Mouse (Mus musculus) forebrain, postnatal 0 days (tissue): ENCODE results near the gene Slc2a9. TPM values are rescaled to one million over a fixed set of nuclear protein-coding genes. Genes with fewer than 3 reads are reported as not detected.

ENCODE experiments used
- ATAC-seq: fragments of 200-750 bp; cut with Nextera tagmentation; 2 replicates; pipeline ENCODE4 v1.8.0; 2017; ENCODE audit warnings: mild to moderate bottlenecking, moderate library complexity
- DNase-seq: peaks from one replicate; pipeline ENCODE4 v3.0.0-alpha.2; 2015
- H3K27ac ChIP-seq: fragments of 300-500 bp; sonication (generic); 2 replicates; pipeline ENCODE4 v1.5.1; 2014; ENCODE audit warnings: low read depth, mild to moderate bottlenecking, antibody characterized with exemption, low read length, moderate library complexity, mixed read lengths
- H3K27me3 ChIP-seq: fragments of 300-500 bp; sonication (generic); 2 replicates; pipeline ENCODE4 v1.6.1; 2014; ENCODE audit warnings: mild to moderate bottlenecking, low read length, mixed read lengths; ENCODE audit not compliant: insufficient read depth
- H3K36me3 ChIP-seq: fragments of 300-500 bp; sonication (generic); 2 replicates; pipeline ENCODE4 v1.6.1; 2014; ENCODE audit warnings: mild to moderate bottlenecking, moderate library complexity; ENCODE audit not compliant: insufficient read depth
- H3K4me1 ChIP-seq: fragments of 300-500 bp; sonication (generic); 2 replicates; pipeline ENCODE4 v1.6.1; 2014; ENCODE audit warnings: antibody characterized with exemption; ENCODE audit not compliant: insufficient read depth
- H3K4me2 ChIP-seq: fragments of 300-500 bp; sonication (generic); 2 replicates; pipeline ENCODE4 v1.6.1; 2014; ENCODE audit warnings: low read depth, mild to moderate bottlenecking, moderate library complexity
- H3K4me3 ChIP-seq: fragments of 300-500 bp; sonication (generic); 2 replicates; pipeline ENCODE4 v1.5.1; 2014; ENCODE audit warnings: low read depth, low read length, mixed read lengths
- H3K9ac ChIP-seq: fragments of 300-500 bp; sonication (generic); 2 replicates; pipeline ENCODE4 v1.6.1; 2014; ENCODE audit warnings: mild to moderate bottlenecking
- H3K9me3 ChIP-seq: fragments of 300-500 bp; sonication (generic); 2 replicates; pipeline ENCODE4 v1.6.1; 2016; ENCODE audit warnings: low read length
- CTCF ChIP-seq: sonication (generic); IDR thresholded peaks from 2 replicates; pipeline ENCODE4 v1.5.1; 2016; ENCODE audit warnings: antibody characterized with exemption, control low read depth, low read depth
- WGBS: fragments of 180-500 bp; shearing (Covaris S2); extraction: QIAGEN DNeasy Blood & Tissue Kit; methylation state at CpG from one replicate; pipeline ENCODE4 v1.1.7; 2014; 5-methylcytosine and 5-hydroxymethylcytosine counted together
- polyA plus RNA-seq: library from polyadenylated mRNA; unstranded; fragments of >200 nt; fragmentation: Nextera tagmentation; extraction: Ambion mirVana; gene quantifications from 2 replicates; pipeline ENCODE4 v1.2.1, GENCODE M21; 2015
- total RNA-seq: library from RNA; depleted of rRNA; stranded (reverse); fragments of >200 nt; gene quantifications from 2 replicates; pipeline ENCODE4 v1.2.3, GENCODE M21; 2014

Slc2a9 gene
- total and polyA plus RNA-seq, 2 experiments from 2014 or later: 0.81 to 5.0 TPM

DNA sequence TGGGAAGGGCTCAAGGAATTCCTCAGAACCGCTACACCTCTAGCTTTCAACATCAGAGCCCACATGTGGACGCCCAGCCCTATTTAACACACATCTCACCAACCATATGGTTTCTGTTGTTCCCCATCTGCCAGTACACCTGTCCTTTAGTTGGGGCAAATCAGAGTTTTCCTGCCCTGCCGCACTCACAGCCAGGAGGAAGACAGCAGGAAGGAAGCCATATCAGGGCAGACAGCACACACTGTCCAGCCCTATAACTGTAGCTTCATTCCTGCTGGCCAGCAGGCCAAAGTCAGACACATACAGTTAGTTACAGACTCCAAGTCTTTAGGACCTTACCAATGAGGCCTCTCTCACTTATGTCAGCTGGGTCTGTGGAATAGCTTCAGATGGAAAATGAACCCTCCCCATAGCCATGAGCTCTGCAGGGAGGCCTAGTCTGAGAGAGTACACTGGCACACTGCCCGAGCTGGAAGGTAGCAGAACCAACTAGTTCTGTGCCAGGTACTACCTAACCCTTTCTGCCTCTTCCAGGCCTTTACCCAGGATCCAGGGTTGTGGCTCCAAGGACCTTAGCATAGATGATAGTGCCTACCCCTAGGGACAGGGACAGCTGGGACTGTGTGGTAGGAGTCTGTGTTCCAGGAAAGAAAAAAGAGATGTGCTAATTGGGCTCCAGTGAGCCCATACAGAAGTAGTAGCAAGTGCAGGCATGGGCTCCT, 40.7 kb upstream of the Slc2a9 start:
- Histone ChIP-seq H3K4me1 (no peaks in the 10 kb centered on the region), H3K36me3 (peaks cover 100% of the 10 kb centered on the region), H3K27ac (no peak overlapping the region), H3K4me3 (no peak overlapping the region), H3K4me2 (no peak overlapping the region), H3K27me3 (no peaks in the 10 kb centered on the region), H3K9me3 (no peaks in the 10 kb centered on the region), H3K9ac (no peak overlapping the region)
- TF ChIP-seq CTCF: no peak
- ATAC-seq: peak; percentile 30
- WGBS: 67% methylated on average over 4 of the region's 4 CpGs
- no peak for DNase-seq

DNA sequence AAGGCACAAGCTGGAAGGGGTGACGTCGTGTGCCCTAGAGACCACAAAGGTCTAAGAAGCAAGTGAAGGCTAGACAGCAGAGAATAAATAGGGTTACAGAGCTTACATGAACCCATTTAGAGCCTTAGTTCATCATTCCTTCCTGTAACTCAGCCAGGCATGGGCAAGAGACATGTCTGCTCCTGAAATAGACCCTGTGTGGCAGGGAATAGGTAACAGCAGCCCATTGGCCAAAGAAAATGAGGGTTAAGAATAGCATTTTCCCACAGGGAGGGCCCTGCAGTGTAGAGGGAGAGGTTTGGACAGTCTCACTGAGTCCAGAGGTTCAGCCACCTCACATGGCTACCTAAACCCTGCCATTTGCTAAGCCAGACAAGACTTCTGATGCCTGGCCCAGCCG, 38.8 kb upstream of the Slc2a9 start:
- no peak for ATAC-seq
- Histone ChIP-seq H3K27ac (no peak overlapping the region), H3K9ac (no peak overlapping the region), H3K36me3 (peaks cover 99% of the 10 kb centered on the region), H3K4me1 (no peaks in the 10 kb centered on the region), H3K9me3 (no peaks in the 10 kb centered on the region), H3K4me2 (no peak overlapping the region), H3K4me3 (no peak overlapping the region), H3K27me3 (no peaks in the 10 kb centered on the region)
- TF ChIP-seq CTCF: no peak
- 90% methylated on average over 3 of the region's 3 CpGs for WGBS
- DNase-seq: no peak

DNA sequence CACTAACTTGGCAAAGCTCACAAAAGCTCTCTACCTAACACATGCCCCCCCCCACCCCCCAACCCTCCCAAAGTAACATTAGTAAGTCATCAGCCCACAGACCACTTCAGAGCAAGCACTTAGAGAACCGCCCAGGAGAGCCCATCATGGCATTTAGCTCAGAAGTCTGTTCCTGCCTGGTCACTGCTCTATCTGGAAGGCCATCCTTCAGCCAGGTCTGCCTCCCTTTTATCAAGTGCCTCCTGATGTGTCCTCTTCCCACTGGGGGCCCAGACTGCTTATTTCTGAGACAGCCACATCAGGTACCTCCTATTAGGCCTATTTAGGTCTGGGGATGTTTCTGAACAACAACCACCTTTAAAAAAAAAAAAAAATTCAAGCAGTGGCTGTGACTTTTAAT, 38.0 kb upstream of the Slc2a9 start:
- no peak overlapping the region for H3K27ac ChIP-seq
- no peak overlapping the region for H3K4me3 ChIP-seq
- no peak overlapping the region for H3K9ac ChIP-seq
- H3K4me1 ChIP-seq: no peaks in the 10 kb centered on the region
- no peak for TF ChIP-seq CTCF
- no peak for DNase-seq
- H3K9me3 ChIP-seq: no peaks in the 10 kb centered on the region
- H3K27me3 ChIP-seq: no peaks in the 10 kb centered on the region
- ATAC-seq: no peak
- 90% methylated on average over 1 of the region's 1 CpGs for WGBS
- H3K4me2 ChIP-seq: no peak overlapping the region
- peaks cover 99% of the 10 kb centered on the region for H3K36me3 ChIP-seq

DNA sequence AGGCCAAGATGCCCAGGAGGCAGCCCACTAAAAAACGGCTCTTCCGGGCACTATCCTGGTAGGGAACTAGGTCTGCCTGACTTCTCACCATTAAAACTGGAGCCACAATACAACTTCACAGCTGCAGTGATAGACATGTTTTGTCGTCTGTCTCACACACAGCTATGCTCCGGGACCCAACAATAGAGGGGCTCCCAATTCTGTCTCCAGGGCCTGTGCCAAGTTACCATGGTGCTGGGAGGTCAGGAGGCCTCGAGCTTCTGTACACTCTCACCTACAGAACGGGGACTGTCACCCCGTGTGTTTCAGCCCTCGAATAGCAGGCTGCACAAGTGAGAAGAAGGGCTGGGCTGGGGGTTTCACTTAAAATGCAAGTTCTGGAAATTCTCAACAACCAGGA, 35.6 kb upstream of the Slc2a9 start:
- WGBS: 38% methylated on average over 8 of the region's 8 CpGs
- H3K9me3 ChIP-seq: no peaks in the 10 kb centered on the region
- no peaks in the 10 kb centered on the region for H3K4me1 ChIP-seq
- peaks cover 98% of the 10 kb centered on the region for H3K36me3 ChIP-seq
- DNase-seq: no peak
- no peak overlapping the region for H3K27ac ChIP-seq
- no peak for TF ChIP-seq CTCF
- H3K4me3 ChIP-seq: no peak overlapping the region
- ATAC-seq: peak; percentile 25; the same call in 1 of the 2 replicates
- no peak overlapping the region for H3K4me2 ChIP-seq
- no peaks in the 10 kb centered on the region for H3K27me3 ChIP-seq
- no peak overlapping the region for H3K9ac ChIP-seq

- no peak overlapping the region for H3K9ac ChIP-seq
- no peak overlapping the region for H3K27ac ChIP-seq
- H3K36me3 ChIP-seq: peaks cover 96% of the 10 kb centered on the region
- no peaks in the 10 kb centered on the region for H3K4me1 ChIP-seq
- H3K4me3 ChIP-seq: no peak overlapping the region
- H3K27me3 ChIP-seq: no peaks in the 10 kb centered on the region
- TF ChIP-seq CTCF: no peak
- peak; percentile 45; the same call in 1 of the 2 replicates for ATAC-seq
- WGBS: 66% methylated on average over 4 of the region's 4 CpGs
- no peak overlapping the region for H3K4me2 ChIP-seq
- no peaks in the 10 kb centered on the region for H3K9me3 ChIP-seq
- DNase-seq: peak; percentile 46
These were observed 34.9 kb upstream of the Slc2a9 start for GRCm38 (mm10) chr5:38537845-38538244.

DNA sequence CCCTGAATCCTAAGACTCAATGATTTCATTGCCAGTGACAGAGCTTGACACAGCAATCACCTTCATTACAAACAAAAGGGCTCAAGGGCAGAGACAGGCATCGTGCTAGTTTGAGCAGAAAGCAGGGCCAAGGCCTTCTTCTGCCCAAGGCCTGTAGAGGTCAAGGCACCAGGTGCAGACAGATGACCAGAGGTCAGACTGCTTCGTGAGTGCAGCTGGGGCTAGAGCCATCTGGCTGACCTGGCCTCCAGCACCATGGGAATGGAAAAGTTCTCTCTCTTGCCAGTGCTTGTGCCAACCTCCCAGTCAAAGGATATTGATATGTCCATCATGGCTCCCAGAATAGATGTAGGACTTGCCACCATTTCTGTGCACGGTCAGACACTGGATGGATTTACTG, 33.9 kb upstream of the Slc2a9 start:
- no peaks in the 10 kb centered on the region for H3K4me1 ChIP-seq
- whole genome bisulfite sequencing: 89% methylated on average over 3 of the region's 3 CpGs
- no peak overlapping the region for H3K4me3 ChIP-seq
- ATAC-seq (no peak), DNase-seq (no peak)
- TF ChIP-seq CTCF: no peak
- no peak overlapping the region for H3K4me2 ChIP-seq
- H3K9me3 ChIP-seq: no peaks in the 10 kb centered on the region
- H3K9ac ChIP-seq: no peak overlapping the region
- peaks cover 96% of the 10 kb centered on the region for H3K36me3 ChIP-seq
- H3K27ac ChIP-seq: no peak overlapping the region
- no peaks in the 10 kb centered on the region for H3K27me3 ChIP-seq

DNA sequence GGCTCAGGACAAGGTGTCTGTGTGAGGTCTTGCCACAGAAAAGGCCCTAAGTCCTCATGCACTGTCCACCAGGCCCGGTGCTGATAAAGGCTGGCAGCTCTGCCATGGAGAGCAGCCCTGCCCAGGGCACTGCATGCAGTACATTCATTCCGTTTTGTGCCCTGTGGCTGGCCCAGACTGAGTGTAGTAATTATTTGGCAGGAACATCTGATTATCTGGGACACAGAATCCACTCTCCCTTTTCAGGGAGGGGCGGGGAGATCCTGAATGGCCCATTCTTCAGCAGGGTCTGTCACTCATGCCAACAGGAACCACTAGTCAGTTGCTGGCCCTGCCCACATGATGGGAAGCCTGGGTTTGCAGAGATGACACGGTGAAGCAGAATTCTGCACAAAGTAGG, 29.1 kb upstream of the Slc2a9 start:
- TF ChIP-seq CTCF: no peak
- no peaks in the 10 kb centered on the region for H3K27me3 ChIP-seq
- no peak overlapping the region for H3K9ac ChIP-seq
- no peak overlapping the region for H3K4me2 ChIP-seq
- H3K27ac ChIP-seq: 0 out of 2 replicates have a peak overlapping the region, but pooled peaks have one; percentile 21
- H3K9me3 ChIP-seq: no peaks in the 10 kb centered on the region
- 47% methylated on average over 4 of the region's 4 CpGs for WGBS
- peaks cover 95% of the 10 kb centered on the region for H3K36me3 ChIP-seq
- H3K4me3 ChIP-seq: no peak overlapping the region
- no peaks in the 10 kb centered on the region for H3K4me1 ChIP-seq
- DNase-seq: peak; percentile 50
- peak; percentile 91 for ATAC-seq
